Mouse (Mus musculus) cerebellum, adult 8-10 months (tissue): Measurements from ENCODE around the gene Phlpp1.

ENCODE experiments used
- DNase-seq: peaks from one replicate; pipeline ENCODE4 v3.0.0; 2022

Gene Phlpp1

GRCm38 (mm10) chr1:106321432-106322126 is 150.0 kb downstream of the Phlpp1 start:
- DNase-seq = no peak

GRCm38 (mm10) chr1:106326691-106327090 is 155.1 kb downstream of the Phlpp1 start:
- DNase-seq = no peak

GRCm38 (mm10) chr1:106342100-106342499 is 170.5 kb downstream of the Phlpp1 start:
- DNase-seq = no peak

GRCm38 (mm10) chr1:106345265-106345664 is 173.7 kb downstream of the Phlpp1 start:
- DNase-seq = no peak

GRCm38 (mm10) chr1:106346776-106347175 is 175.2 kb downstream of the Phlpp1 start:
- DNase-seq = no peak

- no peak for DNase-seq
Measured at GRCm38 (mm10) chr1:106349116-106349515, 177.6 kb downstream of the Phlpp1 start.

- no peak for DNase-seq
Measured at GRCm38 (mm10) chr1:106351512-106351911, 180.0 kb downstream of the Phlpp1 start.

GRCm38 (mm10) chr1:106352801-106353511 is 181.4 kb downstream of the Phlpp1 start:
- peak; percentile 19 for DNase-seq

GRCm38 (mm10) chr1:106353993-106354392 is 182.4 kb downstream of the Phlpp1 start:
- DNase-seq = no peak

GRCm38 (mm10) chr1:106359474-106359873 is 187.9 kb downstream of the Phlpp1 start:
- DNase-seq = no peak

- DNase-seq = no peak
Measured at GRCm38 (mm10) chr1:106362841-106363604, 191.5 kb downstream of the Phlpp1 start.

GRCm38 (mm10) chr1:106369330-106369729 is 197.8 kb downstream of the Phlpp1 start:
- DNase-seq = no peak

- no peak for DNase-seq
Measured at GRCm38 (mm10) chr1:106372446-106372845, 200.9 kb downstream of the Phlpp1 start.

- no peak for DNase-seq
Measured at GRCm38 (mm10) chr1:106373656-106374055, 202.1 kb downstream of the Phlpp1 start.

GRCm38 (mm10) chr1:106374274-106374673 is 202.7 kb downstream of the Phlpp1 start:
- peak; percentile 17 for DNase-seq

- DNase-seq = no peak
Measured at GRCm38 (mm10) chr1:106374971-106375370, 203.4 kb downstream of the Phlpp1 start.

- DNase-seq = no peak
Measured at GRCm38 (mm10) chr1:106376003-106376402, 204.5 kb downstream of the Phlpp1 start.

- DNase-seq = no peak
Measured at GRCm38 (mm10) chr1:106380465-106380864, 208.9 kb downstream of the Phlpp1 start.

- DNase-seq = no peak
Measured at GRCm38 (mm10) chr1:106386542-106386941, 215.0 kb downstream of the Phlpp1 start.

- DNase-seq = no peak
Measured at GRCm38 (mm10) chr1:106387264-106387663, 215.7 kb downstream of the Phlpp1 start.

GRCm38 (mm10) chr1:106389673-106390072 is 218.1 kb downstream of the Phlpp1 start:
- peak; percentile 33 for DNase-seq

GRCm38 (mm10) chr1:106393072-106393471 is 221.5 kb downstream of the Phlpp1 start:
- DNase-seq = no peak

- DNase-seq = no peak
Measured at GRCm38 (mm10) chr1:106394678-106395077, 223.1 kb downstream of the Phlpp1 start.

GRCm38 (mm10) chr1:106395476-106395875 is 223.9 kb downstream of the Phlpp1 start:
- DNase-seq = peak; percentile 71
